Mouse (Mus musculus) liver, adult 2 months (tissue): ENCODE measurements around the gene Creb3l4. TPM values are rescaled to one million over a fixed set of nuclear protein-coding genes. Genes with fewer than 3 reads are reported as not detected.

ENCODE experiments used
- DNase-seq: peaks from one replicate; pipeline ENCODE4 v3.0.0-alpha.2; 2011; ENCODE audit warnings: low read depth, low spot score; ENCODE audit errors: extremely low read depth
- H3K27ac ChIP-seq: fragments of 200-500 bp; replicated peaks from 2 replicates; pipeline ENCODE4 v1.5.1; 2012; ENCODE audit warnings: low read depth, mild to moderate bottlenecking, control low read depth, inconsistent platforms, low read length; ENCODE audit not compliant: insufficient read depth
- H3K27me3 ChIP-seq: fragments of 200-500 bp; 2 replicates; pipeline ENCODE4 v1.6.1; 2012; ENCODE audit warnings: mild to moderate bottlenecking, moderate library complexity, low read length, inconsistent platforms; ENCODE audit not compliant: control insufficient read depth, insufficient read depth
- H3K36me3 ChIP-seq: fragments of 200-500 bp; 2 replicates; pipeline ENCODE4 v1.6.1; 2012; ENCODE audit warnings: low read length, inconsistent platforms; ENCODE audit not compliant: control insufficient read depth, insufficient read depth
- H3K4me1 ChIP-seq: fragments of 200-500 bp; 2 replicates; pipeline ENCODE4 v1.6.1; 2011; ENCODE audit warnings: low read length; ENCODE audit not compliant: control insufficient read depth, insufficient read depth
- H3K4me3 ChIP-seq: fragments of 200-500 bp; 2 replicates; pipeline ENCODE4 v1.5.1; 2011; ENCODE audit warnings: low read depth, mild to moderate bottlenecking, control low read depth, low read length, moderate library complexity; ENCODE audit not compliant: insufficient read depth
- H3K79me2 ChIP-seq: fragments of 200-500 bp; 2 replicates; pipeline ENCODE4 v1.6.1; 2012; ENCODE audit warnings: inconsistent platforms, mild to moderate bottlenecking, low read length, moderate library complexity; ENCODE audit not compliant: control insufficient read depth, insufficient read depth
- H3K9ac ChIP-seq: fragments of 200-500 bp; 2 replicates; pipeline ENCODE4 v1.6.1; 2012; ENCODE audit warnings: low read depth, mild to moderate bottlenecking, control low read depth, inconsistent platforms, low read length
- CTCF ChIP-seq: fragments of 200-500 bp; IDR thresholded peaks from 2 replicates; pipeline ENCODE4 v1.5.1; 2011; ENCODE audit warnings: low read depth, low read length, control low read depth
- POLR2A ChIP-seq: fragments of 200-500 bp; IDR thresholded peaks from 2 replicates; pipeline ENCODE4 v1.6.1; 2011; ENCODE audit warnings: low read length, control low read depth; ENCODE audit not compliant: insufficient read depth; ENCODE audit errors: extremely low read depth
- WGBS: fragments of 180-500 bp; shearing (Covaris S2); methylation state at CpG from one replicate; pipeline ENCODE4 v1.1.7; 2018; 5-methylcytosine and 5-hydroxymethylcytosine counted together
- polyA plus RNA-seq: library from polyadenylated mRNA; depleted of rRNA; stranded (reverse); fragments of >200 nt; gene quantifications from 2 replicates; pipeline ENCODE4 v1.2.3, GENCODE M21; 2012
- total RNA-seq: library from RNA; depleted of rRNA; stranded (reverse); fragments of >200 nt; gene quantifications from 2 replicates; pipeline ENCODE4 v1.2.3, GENCODE M21; 2014

Creb3l4 gene
- total and polyA plus RNA-seq, 2 experiments, result 0.09 to 0.12 TPM

DNA sequence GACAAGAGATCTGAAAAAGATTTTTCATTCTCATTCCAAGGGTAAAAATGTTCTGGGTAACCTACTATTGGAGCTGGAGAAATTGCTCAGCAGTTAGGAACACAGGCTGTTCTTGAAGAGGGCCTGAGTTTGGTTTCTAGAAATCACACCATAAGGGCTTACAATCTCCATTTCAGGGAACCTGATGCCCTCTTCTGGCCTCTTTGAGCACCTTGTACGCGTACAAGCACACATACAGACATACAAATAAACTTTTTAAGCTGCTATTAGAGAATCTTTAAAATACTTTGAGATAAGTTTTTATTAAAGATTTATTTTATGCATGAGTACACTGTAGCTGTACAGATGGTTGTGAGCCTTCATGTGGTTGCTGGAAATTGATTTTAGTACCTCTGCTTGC, 38.7 kb downstream of the Creb3l4 start:
- TF ChIP-seq CTCF (no peak), POLR2A (no peak)
- WGBS, result 96% methylated on average over 2 of the region's 2 CpGs
- no peak overlapping the region for H3K4me3 ChIP-seq

GRCm38 (mm10) chr3:90203619-90204018, 39.7 kb downstream of the Creb3l4 start:
- 82% methylated on average over 5 of the region's 5 CpGs for WGBS
- peaks cover 8% of the 10 kb centered on the region for H3K36me3 ChIP-seq
- no peak overlapping the region for H3K4me3 ChIP-seq
- no peaks in the 10 kb centered on the region for H3K79me2 ChIP-seq
- H3K27me3 ChIP-seq, result no peaks in the 10 kb centered on the region
- H3K27ac ChIP-seq, result no peak overlapping the region
- DNase-seq, result no peak
- H3K4me1 ChIP-seq, result no peaks in the 10 kb centered on the region
- TF ChIP-seq CTCF (no peak), POLR2A (no peak)
- H3K9ac ChIP-seq, result no peak overlapping the region

More for the DNA sequence above, 38.7 kb downstream of the Creb3l4 start:
- no peaks in the 10 kb centered on the region for H3K27me3 ChIP-seq
- DNase-seq, result no peak
- no peaks in the 10 kb centered on the region for H3K79me2 ChIP-seq
- H3K9ac ChIP-seq, result no peak overlapping the region
- H3K27ac ChIP-seq, result no peak overlapping the region
- H3K36me3 ChIP-seq, result peaks cover 17% of the 10 kb centered on the region
- no peaks in the 10 kb centered on the region for H3K4me1 ChIP-seq

DNA sequence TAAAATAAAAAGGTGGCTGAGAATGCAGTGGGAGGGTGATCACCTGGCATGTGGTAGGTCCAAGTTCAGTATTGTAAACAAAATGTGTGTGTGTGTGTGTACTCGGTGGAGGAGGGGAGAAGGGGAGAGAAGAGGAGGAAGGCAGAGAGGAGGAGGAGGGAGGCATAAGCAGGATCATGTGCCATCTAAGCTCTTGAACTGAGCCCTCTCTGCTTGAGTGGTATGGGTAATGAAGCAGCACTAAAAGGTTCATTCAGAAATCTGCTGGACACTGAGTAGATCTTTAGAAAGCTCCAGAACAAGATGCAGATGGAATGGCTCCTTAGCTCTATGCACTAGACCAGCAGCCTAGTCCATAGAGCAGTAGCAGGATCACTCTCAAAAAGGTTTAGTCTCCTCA, 40.4 kb downstream of the Creb3l4 start:
- Histone ChIP-seq H3K9ac (no peak overlapping the region), H3K27me3 (no peaks in the 10 kb centered on the region), H3K4me3 (no peak overlapping the region), H3K4me1 (peaks cover under 1% of the 10 kb centered on the region; the same call in 1 of the 2 replicates), H3K27ac (no peak overlapping the region), H3K79me2 (no peaks in the 10 kb centered on the region), H3K36me3 (peaks cover 2% of the 10 kb centered on the region)
- TF ChIP-seq CTCF (no peak), POLR2A (no peak)
- 38% methylated on average over 1 of the region's 1 CpGs for WGBS
- DNase-seq, result no peak

DNA sequence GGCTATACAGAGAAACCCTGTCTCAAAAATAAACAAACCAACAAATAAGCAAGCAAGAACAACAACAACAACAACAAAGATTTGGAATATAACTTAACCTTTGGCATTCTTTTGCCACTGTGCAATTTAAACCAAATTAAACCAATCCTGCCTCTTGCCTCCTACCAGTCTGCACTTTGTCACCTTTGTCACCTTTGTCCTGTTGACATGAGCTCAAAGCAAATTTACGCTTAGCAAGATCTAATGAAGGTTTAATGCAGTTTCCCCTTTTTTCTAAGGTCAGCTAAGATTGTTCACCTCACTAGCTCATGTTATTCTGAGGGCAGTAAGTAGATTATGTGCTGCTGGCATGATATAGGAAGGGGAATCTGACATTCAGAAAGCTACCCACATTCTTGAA, 45.8 kb downstream of the Creb3l4 start:
- TF ChIP-seq POLR2A (no peak), CTCF (no peak)

GRCm38 (mm10) chr3:90195644-90196043, 47.7 kb downstream of the Creb3l4 start:
- no peaks in the 10 kb centered on the region for H3K36me3 ChIP-seq
- H3K79me2 ChIP-seq, result no peaks in the 10 kb centered on the region
- TF ChIP-seq CTCF (no peak), POLR2A (no peak)
- no peaks in the 10 kb centered on the region for H3K27me3 ChIP-seq
- H3K27ac ChIP-seq, result no peak overlapping the region
- H3K9ac ChIP-seq, result no peak overlapping the region
- DNase-seq, result no peak
- H3K4me1 ChIP-seq, result peaks cover 4% of the 10 kb centered on the region; the same call in 1 of the 2 replicates
- WGBS, result 81% methylated on average over 1 of the region's 1 CpGs
- no peak overlapping the region for H3K4me3 ChIP-seq

More for the DNA sequence above, 45.8 kb downstream of the Creb3l4 start:
- DNase-seq, result peak; percentile 86
- WGBS, result 24% methylated on average over 1 of the region's 1 CpGs
- H3K79me2 ChIP-seq, result no peaks in the 10 kb centered on the region
- no peaks in the 10 kb centered on the region for H3K36me3 ChIP-seq
- H3K27ac ChIP-seq, result peak overlapping the region; percentile 38
- no peak overlapping the region for H3K4me3 ChIP-seq
- no peaks in the 10 kb centered on the region for H3K27me3 ChIP-seq
- peaks cover 4% of the 10 kb centered on the region; the same call in 1 of the 2 replicates for H3K4me1 ChIP-seq
- no peak overlapping the region for H3K9ac ChIP-seq

DNA sequence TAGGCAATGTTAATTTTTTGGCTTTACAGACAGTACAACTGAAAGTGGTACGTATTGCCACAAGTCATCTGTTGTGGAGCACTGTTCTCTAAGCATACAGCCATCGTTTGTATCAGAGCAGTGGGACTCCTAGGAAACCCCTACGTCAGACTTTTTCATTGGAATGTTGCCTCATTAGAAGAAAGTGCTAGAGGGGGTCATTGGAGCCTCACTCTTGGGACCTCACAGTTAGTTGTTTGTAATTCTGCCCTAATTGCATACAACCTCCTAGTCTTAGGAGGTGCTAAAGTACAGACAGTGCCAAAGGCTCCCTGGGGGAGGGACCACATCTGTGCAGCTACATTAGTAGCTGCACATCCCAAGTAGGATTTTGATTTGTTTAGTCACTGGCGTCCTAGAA, 48.6 kb downstream of the Creb3l4 start:
- 83% methylated on average over 4 of the region's 4 CpGs for WGBS
- TF ChIP-seq CTCF (no peak), POLR2A (no peak)
- peaks cover 4% of the 10 kb centered on the region; the same call in 1 of the 2 replicates for H3K4me1 ChIP-seq

More for the DNA sequence above, 48.6 kb downstream of the Creb3l4 start:
- Histone ChIP-seq H3K36me3 (no peaks in the 10 kb centered on the region), H3K79me2 (no peaks in the 10 kb centered on the region), H3K9ac (no peak overlapping the region), H3K27me3 (no peaks in the 10 kb centered on the region), H3K4me3 (no peak overlapping the region), H3K27ac (no peak overlapping the region)
- no peak for DNase-seq
